In genomic region chr10:112051220-112051619, GRCm38 (mm10) we compare ENCODE assay signal across 24 mouse cellular contexts. TPM values are rescaled to one million over a fixed set of nuclear protein-coding genes. Genes with fewer than 3 reads are reported as not detected.
DNase-seq lines count a peak whose midpoint lies in the region; ATAC-seq and TF ChIP-seq lines count a peak whose summit lies in the region.
"Had no signal": no experiment of that assay in that cellular context is flagged by ENCODE, and none has a peak within 500 bp of the region (broad histone marks: within the 10 kb centered on the region; RNA-seq: fewer than 3 reads in every experiment).

No protein-coding gene starts in this region.

- no peak for TF ChIP-seq EP300 in liver, embryonic 14.5 days (IDR thresholded peaks at IDR 0.05; ENCODE audit: low read depth)
- TF ChIP-seq EP300 in stomach, postnatal 0 days (optimal IDR thresholded peaks at IDR 0.05): no peak

- no peak for DNase-seq in liver, embryonic 14.5 days (ENCODE audit: low read depth in 3 of 3, low spot score in 3 of 3)
- DNase-seq in liver (no peak), ES-CJ7 (ENCODE audit: low read depth, low spot score) (peak; percentile 5)
- DNase-seq in induced T-regulatory cell, adult 2 months (ENCODE audit: low read depth): peak; percentile 43
- DNase-seq in stomach, postnatal 0 days (ENCODE audit: low spot score): no peak
- DNase-seq in midbrain, embryonic 14.5 days: no peak
- no peak for DNase-seq in heart, postnatal 10 days
- DNase-seq: cerebellum, adult 11 months; cerebellum, postnatal 25 days; gastrocnemius, postnatal 25 days; thymus, postnatal 25 days had no signal

- TF ChIP-seq CTCF in liver, embryonic 14.5 days (IDR thresholded peaks at IDR 0.05; ENCODE audit: low read depth): 0 out of 2 replicates have a peak, but pooled peaks have one; percentile 3
- peak; percentile 13; the same call in 1 of the 2 replicates for TF ChIP-seq CTCF in stomach, postnatal 0 days (IDR thresholded peaks at IDR 0.05; ENCODE audit: low read depth)

- no peak overlapping the region for H3K27ac ChIP-seq in liver, embryonic 14.5 days
- H3K27ac ChIP-seq in stomach, postnatal 0 days (replicated peaks): no peak overlapping the region
- no peak overlapping the region for H3K27ac ChIP-seq in midbrain, embryonic 14.5 days (replicated peaks; ENCODE audit: low read depth, low read length)
- H3K27ac ChIP-seq: embryonic facial prominence, embryonic 13.5 days; heart, embryonic 10.5 days; hindbrain, embryonic 10.5 days; midbrain, embryonic 15.5 days; neural tube, embryonic 13.5 days; stomach, embryonic 15.5 days had no signal

- no peak overlapping the region for H3K4me2 ChIP-seq in liver, embryonic 14.5 days (ENCODE audit: low read depth)
- no peak overlapping the region for H3K4me2 ChIP-seq in stomach, postnatal 0 days (replicated peaks; ENCODE audit: low read depth)
- H3K4me2 ChIP-seq in midbrain, embryonic 14.5 days (ENCODE audit: low read length): no peak overlapping the region
- H3K4me2 ChIP-seq: embryonic facial prominence, embryonic 13.5 days; liver, embryonic 11.5 days; midbrain, embryonic 15.5 days; neural tube, embryonic 13.5 days; stomach, embryonic 15.5 days had no signal

- no peaks in the 10 kb centered on the region for H3K27me3 ChIP-seq in liver, embryonic 14.5 days (ENCODE audit: control insufficient read depth, insufficient read depth, low read length)
- H3K27me3 ChIP-seq in stomach, postnatal 0 days (ENCODE audit: control insufficient read depth, insufficient read depth, low read length): no peaks in the 10 kb centered on the region
- H3K27me3 ChIP-seq in midbrain, embryonic 14.5 days (ENCODE audit: control insufficient read depth, insufficient read depth, low read length): no peaks in the 10 kb centered on the region
- H3K27me3 ChIP-seq: embryonic facial prominence, embryonic 13.5 days; midbrain, embryonic 15.5 days; neural tube, embryonic 13.5 days; stomach, embryonic 15.5 days had no signal

- intact Hi-C loops in heart, postnatal 10 days (cut with DNase I): no loop called here

- H3K9ac ChIP-seq in liver, embryonic 14.5 days (replicated peaks): no peak overlapping the region
- no peak overlapping the region for H3K9ac ChIP-seq in stomach, postnatal 0 days (ENCODE audit: low read length)
- H3K9ac ChIP-seq in midbrain, embryonic 14.5 days (replicated peaks; ENCODE audit: low read length): no peak overlapping the region
- H3K9ac ChIP-seq: embryonic facial prominence, embryonic 13.5 days; midbrain, embryonic 15.5 days; neural tube, embryonic 13.5 days; stomach, embryonic 15.5 days had no signal

- H3K36me3 ChIP-seq in liver, embryonic 14.5 days (replicated peaks; ENCODE audit: control insufficient read depth, insufficient read depth, low read depth): no peaks in the 10 kb centered on the region
- no peaks in the 10 kb centered on the region for H3K36me3 ChIP-seq in stomach, postnatal 0 days (ENCODE audit: control insufficient read depth, insufficient read depth, low read length)
- no peaks in the 10 kb centered on the region for H3K36me3 ChIP-seq in midbrain, embryonic 14.5 days (ENCODE audit: control insufficient read depth, insufficient read depth, low read length)
- H3K36me3 ChIP-seq: embryonic facial prominence, embryonic 13.5 days; heart, embryonic 10.5 days; hindbrain, embryonic 10.5 days; midbrain, embryonic 15.5 days; neural tube, embryonic 13.5 days; stomach, embryonic 15.5 days had no signal

- H3K4me1 ChIP-seq in liver, embryonic 14.5 days (replicated peaks; ENCODE audit: control insufficient read depth in 2 of 2, insufficient read depth in 2 of 2, low read length in 1 of 2): no peaks in the 10 kb centered on the region
- H3K4me1 ChIP-seq in stomach, postnatal 0 days (replicated peaks; ENCODE audit: control insufficient read depth, insufficient read depth): no peaks in the 10 kb centered on the region
- H3K4me1 ChIP-seq in midbrain, embryonic 14.5 days (ENCODE audit: control insufficient read depth, insufficient read depth, low read length): no peaks in the 10 kb centered on the region
- H3K4me1 ChIP-seq: embryonic facial prominence, embryonic 13.5 days; heart, embryonic 10.5 days; hindbrain, embryonic 10.5 days; midbrain, embryonic 15.5 days; neural tube, embryonic 13.5 days; stomach, embryonic 15.5 days had no signal

- no peak for ATAC-seq in liver, embryonic 14.5 days (ENCODE audit: insufficient read depth)
- ATAC-seq in stomach, postnatal 0 days (ENCODE audit: low FRiP score, low TSS enrichment): peak; percentile 32; the same call in 1 of the 2 replicates
- ATAC-seq in midbrain, embryonic 14.5 days (ENCODE audit: low FRiP score, low TSS enrichment): no peak
- ATAC-seq: midbrain, embryonic 15.5 days had no signal

- no peak overlapping the region for H3K4me3 ChIP-seq in liver, embryonic 14.5 days (ENCODE audit: insufficient read depth in 1 of 2, low read depth in 2 of 2, low read length in 2 of 2)
- no peak overlapping the region for H3K4me3 ChIP-seq in stomach, postnatal 0 days (ENCODE audit: low read depth, low read length)
- H3K4me3 ChIP-seq in midbrain, embryonic 14.5 days (replicated peaks; ENCODE audit: low read depth, low read length): no peak overlapping the region
- H3K4me3 ChIP-seq: embryonic facial prominence, embryonic 13.5 days; heart, embryonic 10.5 days; hindbrain, embryonic 10.5 days; midbrain, embryonic 15.5 days; neural tube, embryonic 13.5 days; stomach, embryonic 15.5 days had no signal

- H3K9me3 ChIP-seq in liver, embryonic 14.5 days (ENCODE audit: control insufficient read depth, low read length): no peaks in the 10 kb centered on the region
- no peaks in the 10 kb centered on the region for H3K9me3 ChIP-seq in stomach, postnatal 0 days (ENCODE audit: control insufficient read depth, low read length)
- no peaks in the 10 kb centered on the region for H3K9me3 ChIP-seq in midbrain, embryonic 14.5 days (ENCODE audit: control insufficient read depth, low read length)
- H3K9me3 ChIP-seq: embryonic facial prominence, embryonic 13.5 days; heart, embryonic 10.5 days; hindbrain, embryonic 10.5 days; midbrain, embryonic 15.5 days; neural tube, embryonic 13.5 days; stomach, embryonic 15.5 days had no signal

RNA-seq across cellular contexts. Expression of gene Glipr1l1, which starts 8.8 kb away (rescaled TPM):
- not detected in 2 replicates for polyA plus RNA-seq in liver, embryonic 14.5 days (2012; rRNA removed)
- polyA plus RNA-seq in liver, embryonic 14.5 days (2014; fragmentation: Nextera tagmentation; extraction: Ambion mirVana): not detected in 2 replicates
- polyA plus RNA-seq in stomach, postnatal 0 days (2015; fragmentation: Nextera tagmentation; extraction: Ambion mirVana): not detected in 2 replicates
- 0.57 TPM in 1 of 2 replicates, not detected in the other for polyA plus RNA-seq in midbrain, embryonic 14.5 days (2014; fragmentation: Nextera tagmentation; extraction: Ambion mirVana)
- not detected for total RNA-seq in heart, postnatal 10 days (2021)
- total RNA-seq: gastrocnemius, postnatal 25 days; layer of hippocampus, postnatal 14 days; left cerebral cortex, postnatal 36 days had no signal
- polyA plus RNA-seq: embryonic facial prominence, embryonic 13.5 days; frontal cortex, adult 2 months; heart, embryonic 10.5 days; hindbrain, embryonic 10.5 days; intestine, embryonic 14.5 days; liver, embryonic 11.5 days; lung, embryonic 16.5 days; neural tube, embryonic 13.5 days; small intestine, adult 2 months; stomach, embryonic 15.5 days had no signal

RNA-seq across cellular contexts. Expression of gene Glipr1l2, which starts 31.9 kb away (rescaled TPM):
- polyA plus RNA-seq in liver, embryonic 14.5 days (2012; rRNA removed): not detected in 2 replicates
- not detected in 2 replicates for polyA plus RNA-seq in liver, embryonic 14.5 days (2014; fragmentation: Nextera tagmentation; extraction: Ambion mirVana)
- 0.06 TPM in 1 of 2 replicates, not detected in the other for polyA plus RNA-seq in stomach, postnatal 0 days (2015; fragmentation: Nextera tagmentation; extraction: Ambion mirVana)
- not detected in 2 replicates for polyA plus RNA-seq in midbrain, embryonic 14.5 days (2014; fragmentation: Nextera tagmentation; extraction: Ambion mirVana)
- total RNA-seq in heart, postnatal 10 days (2021): not detected
- total RNA-seq: gastrocnemius, postnatal 25 days; layer of hippocampus, postnatal 14 days; left cerebral cortex, postnatal 36 days had no signal
- polyA plus RNA-seq: embryonic facial prominence, embryonic 13.5 days; frontal cortex, adult 2 months; heart, embryonic 10.5 days; hindbrain, embryonic 10.5 days; intestine, embryonic 14.5 days; liver, embryonic 11.5 days; lung, embryonic 16.5 days; midbrain, embryonic 15.5 days; neural tube, embryonic 13.5 days; small intestine, adult 2 months; stomach, embryonic 15.5 days had no signal

RNA-seq across cellular contexts. Expression of gene Glipr1, which starts 48.8 kb away (rescaled TPM):
- 8.0 and 9.7 TPM in 2 replicates for polyA plus RNA-seq in liver, embryonic 14.5 days (2012; rRNA removed)
- polyA plus RNA-seq in liver, embryonic 14.5 days (2014; fragmentation: Nextera tagmentation; extraction: Ambion mirVana): 7.6 and 8.7 TPM in 2 replicates
- 12.9 and 16.0 TPM in 2 replicates for polyA plus RNA-seq in stomach, postnatal 0 days (2015; fragmentation: Nextera tagmentation; extraction: Ambion mirVana)
- polyA plus RNA-seq in midbrain, embryonic 14.5 days (2014; fragmentation: Nextera tagmentation; extraction: Ambion mirVana): 0.42 TPM in 1 of 2 replicates, not detected in the other
- total RNA-seq in heart, postnatal 10 days (2021): 1 to 10 TPM in 1 of 2 experiments, under 1 TPM in 1; 0.72 to 1.2 TPM
- total RNA-seq: gastrocnemius, postnatal 25 days had no signal

Comparison
In these comparisons a context has a peak if more than half of its experiments do, and no peak if none do; other contexts are left out.
1. DNase-seq: peak in ES-CJ7 (single experiment) and induced T-regulatory cell, adult 2 months (single experiment); none in liver, embryonic 14.5 days (0 of 3), liver (single experiment), stomach, postnatal 0 days (single experiment), midbrain, embryonic 14.5 days (single experiment) and heart, postnatal 10 days (0 of 2).